Mouse (Mus musculus): ENCODE results near the gene Wwox.

Gene Wwox

GRCm38 (mm10) chr8:114979671-114980070, 540.2 kb downstream of the Wwox start:
- no peak for TF ChIP-seq GATA4 (IDR thresholded peaks at IDR 0.05; ENCODE audit: insufficient replicate concordance, low read length)

GRCm38 (mm10) chr8:114982762-114983161, 543.3 kb downstream of the Wwox start:
- TF ChIP-seq GATA4 (IDR thresholded peaks at IDR 0.05; ENCODE audit: insufficient replicate concordance, low read length), result no peak

GRCm38 (mm10) chr8:114984500-114984899, 545.0 kb downstream of the Wwox start:
- TF ChIP-seq GATA4 (IDR thresholded peaks at IDR 0.05; ENCODE audit: insufficient replicate concordance, low read length), result no peak

- no peak for TF ChIP-seq GATA4 (IDR thresholded peaks at IDR 0.05; ENCODE audit: insufficient replicate concordance, low read length)
Measured at GRCm38 (mm10) chr8:114985996-114986395, 546.5 kb downstream of the Wwox start.

GRCm38 (mm10) chr8:114986971-114987370, 547.5 kb downstream of the Wwox start:
- TF ChIP-seq GATA4 (IDR thresholded peaks at IDR 0.05; ENCODE audit: insufficient replicate concordance, low read length), result no peak

GRCm38 (mm10) chr8:114990865-114991613, 551.6 kb downstream of the Wwox start:
- no peak for TF ChIP-seq GATA4 (IDR thresholded peaks at IDR 0.05; ENCODE audit: insufficient replicate concordance, low read length)

GRCm38 (mm10) chr8:115000736-115001135, 561.3 kb downstream of the Wwox start:
- no peak for TF ChIP-seq GATA4 (IDR thresholded peaks at IDR 0.05; ENCODE audit: insufficient replicate concordance, low read length)

GRCm38 (mm10) chr8:115005021-115005420, 565.6 kb downstream of the Wwox start:
- TF ChIP-seq GATA4 (IDR thresholded peaks at IDR 0.05; ENCODE audit: insufficient replicate concordance, low read length), result no peak

GRCm38 (mm10) chr8:115006561-115006960, 567.1 kb downstream of the Wwox start:
- no peak for TF ChIP-seq GATA4 (IDR thresholded peaks at IDR 0.05; ENCODE audit: insufficient replicate concordance, low read length)

GRCm38 (mm10) chr8:115007280-115007679, 567.8 kb downstream of the Wwox start:
- TF ChIP-seq GATA4 (IDR thresholded peaks at IDR 0.05; ENCODE audit: insufficient replicate concordance, low read length), result no peak

- no peak for TF ChIP-seq GATA4 (IDR thresholded peaks at IDR 0.05; ENCODE audit: insufficient replicate concordance, low read length)
Measured at GRCm38 (mm10) chr8:115008624-115009620, 569.5 kb downstream of the Wwox start.

- TF ChIP-seq GATA4 (IDR thresholded peaks at IDR 0.05; ENCODE audit: insufficient replicate concordance, low read length), result no peak
Measured at GRCm38 (mm10) chr8:115009897-115010768, 570.7 kb downstream of the Wwox start.

- TF ChIP-seq GATA4 (IDR thresholded peaks at IDR 0.05; ENCODE audit: insufficient replicate concordance, low read length), result no peak
Measured at GRCm38 (mm10) chr8:115010769-115011073, 571.3 kb downstream of the Wwox start.

- no peak for TF ChIP-seq GATA4 (IDR thresholded peaks at IDR 0.05; ENCODE audit: insufficient replicate concordance, low read length)
Measured at GRCm38 (mm10) chr8:115019661-115020060, 580.2 kb downstream of the Wwox start.

- no peak for TF ChIP-seq GATA4 (IDR thresholded peaks at IDR 0.05; ENCODE audit: insufficient replicate concordance, low read length)
Measured at GRCm38 (mm10) chr8:115021731-115022130, 582.3 kb downstream of the Wwox start.
